Mouse (Mus musculus): Measurements from ENCODE around the gene Mcrip1. TPM values are rescaled to one million over a fixed set of nuclear protein-coding genes. Genes with fewer than 3 reads are reported as not detected.

Mcrip1 gene
- polyA plus RNA-seq, 2 experiments: 30.0 to 41.3 TPM

DNA sequence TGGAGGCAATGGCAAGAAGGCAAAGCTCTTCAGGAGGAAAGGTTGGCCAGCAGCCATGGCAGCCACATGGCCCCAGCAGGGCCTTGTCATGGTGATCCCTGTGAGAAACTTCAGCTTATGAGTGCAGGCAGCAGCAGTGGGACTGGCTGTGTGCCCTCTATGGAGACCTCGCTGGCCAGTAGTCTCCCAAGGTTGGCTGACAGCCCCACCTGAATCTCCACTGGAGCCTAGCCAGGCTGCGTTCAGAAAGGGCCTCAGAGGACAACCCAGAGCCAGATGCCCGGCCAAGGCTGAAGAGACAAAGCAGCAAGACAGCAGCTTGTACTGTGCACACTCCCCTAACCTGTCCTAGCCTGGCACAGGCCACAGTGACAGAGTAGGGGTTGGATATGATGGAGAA lies 11.0 kb downstream of the Mcrip1 start:
- DNase-seq (ENCODE audit: low read depth in 3 of 3, low spot score in 3 of 3) (no peak), ATAC-seq (ENCODE audit: insufficient read depth) (no peak)
- Histone ChIP-seq H3K36me3 (replicated peaks; ENCODE audit: control insufficient read depth, insufficient read depth, low read depth) (no peaks in the 10 kb centered on the region), H3K9ac (replicated peaks) (no peak overlapping the region), H3K4me2 (ENCODE audit: low read depth) (no peak overlapping the region), H3K4me1 (replicated peaks; ENCODE audit: control insufficient read depth in 2 of 2, insufficient read depth in 2 of 2, low read length in 1 of 2) (peaks cover 0 to 7% of the 10 kb centered on the region in 2 experiments; a peak in 1 of 4 replicates), H3K4me3 (ENCODE audit: insufficient read depth in 1 of 2, low read depth in 2 of 2, low read length in 2 of 2) (no peak overlapping the region), H3K9me3 (ENCODE audit: control insufficient read depth, low read length) (no peaks in the 10 kb centered on the region), H3K27ac (no peak overlapping the region), H3K27me3 (ENCODE audit: control insufficient read depth, insufficient read depth, low read length) (peaks cover under 1% of the 10 kb centered on the region; the same call in 1 of the 2 replicates)
- WGBS (ENCODE audit: insufficient replicate concordance): 67% methylated on average over 3 of the region's 3 CpGs
- TF ChIP-seq EP300 (IDR thresholded peaks at IDR 0.05; ENCODE audit: low read depth) (no peak), CTCF (IDR thresholded peaks at IDR 0.05; ENCODE audit: low read depth) (no peak)

- no peaks in the 10 kb centered on the region for H3K9me3 ChIP-seq (ENCODE audit: control insufficient read depth, low read length)
Observed at GRCm38 (mm10) chr11:120535804-120536203, 13.7 kb downstream of the Mcrip1 start.

DNA sequence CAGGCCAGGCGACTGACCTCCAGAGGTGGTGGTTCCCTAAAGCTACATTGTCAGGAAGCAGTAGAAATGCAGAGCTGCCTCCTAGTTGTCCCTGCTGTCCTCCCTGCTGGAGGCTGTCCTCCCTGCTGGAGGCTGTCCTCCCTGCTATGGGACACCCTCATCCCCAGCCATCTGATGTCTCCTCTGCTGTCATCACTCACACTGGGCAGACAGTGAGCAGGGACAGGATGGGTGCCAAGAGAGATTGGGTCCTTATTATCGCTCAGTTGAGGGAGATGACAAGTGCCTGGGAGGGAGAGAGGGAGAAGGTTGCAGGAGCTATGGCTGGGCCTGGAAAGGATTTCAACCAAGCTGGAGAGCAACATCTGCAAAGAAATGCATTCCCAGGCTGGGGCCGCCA lies 14.4 kb downstream of the Mcrip1 start:
- H3K9ac ChIP-seq (replicated peaks): no peak overlapping the region
- no peak for TF ChIP-seq CTCF (IDR thresholded peaks at IDR 0.05; ENCODE audit: low read depth)
- WGBS (ENCODE audit: insufficient replicate concordance): 48% methylated on average over 3 of the region's 3 CpGs
- no peak overlapping the region for H3K27ac ChIP-seq
- H3K4me2 ChIP-seq (ENCODE audit: low read depth): no peak overlapping the region
- peaks cover 0 to 7% of the 10 kb centered on the region in 2 experiments; a peak in 1 of 4 replicates for H3K4me1 ChIP-seq (replicated peaks; ENCODE audit: control insufficient read depth in 2 of 2, insufficient read depth in 2 of 2, low read length in 1 of 2)
- no peaks in the 10 kb centered on the region for H3K9me3 ChIP-seq (ENCODE audit: control insufficient read depth, low read length)
- ATAC-seq (ENCODE audit: insufficient read depth) (no peak), DNase-seq (ENCODE audit: low read depth in 3 of 3, low spot score in 3 of 3) (no peak)
- peaks cover 32% of the 10 kb centered on the region for H3K27me3 ChIP-seq (ENCODE audit: control insufficient read depth, insufficient read depth, low read length)
- H3K36me3 ChIP-seq (replicated peaks; ENCODE audit: control insufficient read depth, insufficient read depth, low read depth): no peaks in the 10 kb centered on the region
- no peak overlapping the region for H3K4me3 ChIP-seq (ENCODE audit: insufficient read depth in 1 of 2, low read depth in 2 of 2, low read length in 2 of 2)

More at GRCm38 (mm10) chr11:120535804-120536203, 13.7 kb downstream of the Mcrip1 start:
- DNase-seq (ENCODE audit: low read depth in 3 of 3, low spot score in 3 of 3) (no peak), ATAC-seq (ENCODE audit: insufficient read depth) (no peak)
- peaks cover 26% of the 10 kb centered on the region for H3K27me3 ChIP-seq (ENCODE audit: control insufficient read depth, insufficient read depth, low read length)
- no peak overlapping the region for H3K27ac ChIP-seq
- H3K4me1 ChIP-seq (replicated peaks; ENCODE audit: control insufficient read depth in 2 of 2, insufficient read depth in 2 of 2, low read length in 1 of 2): peaks cover 0 to 7% of the 10 kb centered on the region in 2 experiments; a peak in 1 of 4 replicates
- 58% methylated on average over 3 of the region's 3 CpGs for whole genome bisulfite sequencing (ENCODE audit: insufficient replicate concordance)
- no peak overlapping the region for H3K4me3 ChIP-seq (ENCODE audit: insufficient read depth in 1 of 2, low read depth in 2 of 2, low read length in 2 of 2)
- H3K4me2 ChIP-seq (ENCODE audit: low read depth): no peak overlapping the region
- H3K9ac ChIP-seq (replicated peaks): no peak overlapping the region
- TF ChIP-seq EP300 (IDR thresholded peaks at IDR 0.05; ENCODE audit: low read depth) (no peak), CTCF (IDR thresholded peaks at IDR 0.05; ENCODE audit: low read depth) (no peak)
- no peaks in the 10 kb centered on the region for H3K36me3 ChIP-seq (replicated peaks; ENCODE audit: control insufficient read depth, insufficient read depth, low read depth)

DNA sequence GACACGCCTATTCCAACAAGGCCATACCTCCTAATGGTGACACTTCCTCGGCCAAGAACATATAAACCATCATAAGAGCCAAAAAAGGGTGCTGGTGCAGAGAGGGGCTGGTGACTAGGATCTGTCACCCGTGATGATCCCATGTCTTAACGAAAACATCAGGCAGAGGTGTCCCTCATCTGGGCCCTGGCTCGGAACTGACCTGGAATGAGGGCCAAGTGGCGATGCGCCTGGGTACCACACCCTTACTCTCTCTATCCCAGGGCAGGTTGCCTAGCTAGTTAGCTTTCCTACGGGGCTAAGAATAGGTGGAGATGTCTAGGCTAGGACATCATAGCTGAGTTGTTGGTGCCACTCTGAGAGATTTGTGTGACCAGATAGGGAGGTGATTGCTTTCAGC lies 15.4 kb downstream of the Mcrip1 start:
- Histone ChIP-seq H3K9ac (replicated peaks) (no peak overlapping the region), H3K27me3 (ENCODE audit: control insufficient read depth, insufficient read depth, low read length) (peaks cover 43% of the 10 kb centered on the region), H3K36me3 (replicated peaks; ENCODE audit: control insufficient read depth, insufficient read depth, low read depth) (no peaks in the 10 kb centered on the region), H3K4me1 (replicated peaks; ENCODE audit: control insufficient read depth in 2 of 2, insufficient read depth in 2 of 2, low read length in 1 of 2) (peaks cover 0 to 6% of the 10 kb centered on the region in 2 experiments; a peak in 1 of 4 replicates), H3K9me3 (ENCODE audit: control insufficient read depth, low read length) (no peaks in the 10 kb centered on the region), H3K27ac (no peak overlapping the region), H3K4me2 (ENCODE audit: low read depth) (no peak overlapping the region), H3K4me3 (ENCODE audit: insufficient read depth in 1 of 2, low read depth in 2 of 2, low read length in 2 of 2) (no peak overlapping the region)
- DNase-seq (ENCODE audit: low read depth in 3 of 3, low spot score in 3 of 3): no peak
- TF ChIP-seq CTCF (IDR thresholded peaks at IDR 0.05; ENCODE audit: low read depth): no peak
- TF ChIP-seq EP300 (IDR thresholded peaks at IDR 0.05; ENCODE audit: low read depth): no peak
- no peak for ATAC-seq (ENCODE audit: insufficient read depth)
- WGBS (ENCODE audit: insufficient replicate concordance): 61% methylated on average over 8 of the region's 8 CpGs

DNA sequence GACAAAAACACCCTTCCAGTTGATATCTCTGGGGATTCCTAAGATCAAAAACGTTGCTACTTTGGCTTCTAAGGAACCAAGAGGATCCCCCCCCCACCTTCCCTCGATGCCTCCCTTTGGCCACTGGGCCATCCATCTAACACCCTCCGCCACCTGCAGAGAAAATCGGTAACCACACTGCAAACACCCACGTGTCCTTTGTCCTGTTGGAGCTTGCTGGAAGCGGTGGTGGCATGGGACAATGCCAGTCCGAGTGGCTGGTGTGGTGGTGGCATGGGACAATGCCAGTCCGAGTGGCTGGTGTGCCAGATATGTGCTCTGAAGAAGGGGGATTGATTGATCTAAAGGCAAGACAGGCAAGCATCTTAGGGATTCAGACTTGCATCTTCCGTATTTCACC lies 17.9 kb downstream of the Mcrip1 start:
- no peak for DNase-seq (ENCODE audit: low read depth in 3 of 3, low spot score in 3 of 3)
- Histone ChIP-seq H3K27ac (no peak overlapping the region), H3K36me3 (replicated peaks; ENCODE audit: control insufficient read depth, insufficient read depth, low read depth) (no peaks in the 10 kb centered on the region), H3K27me3 (ENCODE audit: control insufficient read depth, insufficient read depth, low read length) (peaks cover 51% of the 10 kb centered on the region), H3K4me3 (ENCODE audit: insufficient read depth in 1 of 2, low read depth in 2 of 2, low read length in 2 of 2) (no peak overlapping the region; a peak in 1 of 4 replicates), H3K9me3 (ENCODE audit: control insufficient read depth, low read length) (no peaks in the 10 kb centered on the region), H3K4me2 (ENCODE audit: low read depth) (peak overlapping the region; percentile 51), H3K4me1 (replicated peaks; ENCODE audit: control insufficient read depth in 2 of 2, insufficient read depth in 2 of 2, low read length in 1 of 2) (peaks cover 0 to 9% of the 10 kb centered on the region in 2 experiments; a peak in 2 of 4 replicates), H3K9ac (replicated peaks) (no peak overlapping the region)
- no peak for ATAC-seq (ENCODE audit: insufficient read depth)
- WGBS (ENCODE audit: insufficient replicate concordance): 27% methylated on average over 9 of the region's 9 CpGs
- no peak for TF ChIP-seq CTCF (IDR thresholded peaks at IDR 0.05; ENCODE audit: low read depth)
- TF ChIP-seq EP300 (IDR thresholded peaks at IDR 0.05; ENCODE audit: low read depth): no peak

Data from liver, embryonic 14.5 days (tissue).